Mouse (Mus musculus): ENCODE measurements at regions not wholly inside any gene's neighbourhood (a gene's known extent, or its start where the extent isn't known, plus 50 kb on each side); places are given as distances from the start of the nearest gene placed in this dataset.

- DNase-seq (ENCODE audit: low spot score in 2 of 2): no peak
Observed at GRCm38 (mm10) chr15:57187840-57188457, 289.5 kb downstream of the Slc22a22 start.

GRCm38 (mm10) chr15:57179138-57179537 lies 298.3 kb downstream of the Slc22a22 start:
- DNase-seq (ENCODE audit: low spot score in 2 of 2): peak in 1 of 2 experiments; percentile 3

- DNase-seq (ENCODE audit: low spot score in 2 of 2): no peak
Observed at GRCm38 (mm10) chr15:57172723-57173122, 304.7 kb downstream of the Slc22a22 start.

GRCm38 (mm10) chr15:57162401-57163343 lies 314.8 kb downstream of the Slc22a22 start:
- peak in 1 of 2 experiments; percentile 25 for DNase-seq (ENCODE audit: low spot score in 2 of 2)

DNA sequence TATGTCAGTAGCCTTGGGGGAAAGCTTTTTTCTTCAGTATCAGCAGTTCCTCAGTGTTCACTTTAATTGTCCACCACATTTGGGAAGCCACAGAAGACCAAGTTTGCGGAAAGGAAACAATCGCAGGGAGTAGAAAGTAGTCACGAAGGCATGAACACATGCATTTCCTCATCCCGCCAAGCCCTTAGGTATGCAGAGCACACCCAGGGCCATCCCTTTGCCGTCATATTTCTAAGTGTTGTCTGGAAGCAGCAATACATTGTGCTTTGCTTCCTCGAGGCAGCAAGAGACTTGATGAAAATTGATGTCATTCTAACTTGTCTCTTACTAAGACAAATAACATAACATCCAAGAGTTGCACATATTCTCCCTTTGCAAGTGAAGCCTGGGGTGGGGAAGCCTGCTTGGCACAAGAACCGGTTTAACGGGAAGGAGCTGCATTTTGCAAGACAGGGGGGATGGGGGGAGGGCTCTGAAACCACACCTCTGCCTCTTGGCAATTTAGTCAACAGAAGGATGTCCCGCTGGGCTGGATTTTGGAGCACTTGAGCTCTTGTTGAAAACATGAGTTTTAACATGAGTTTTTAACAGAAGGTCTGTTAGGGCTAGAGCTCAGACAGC lies 337.2 kb downstream of the Slc22a22 start:
- no peak for DNase-seq (ENCODE audit: low spot score in 2 of 2)

GRCm38 (mm10) chr15:57104711-57105110 lies 372.7 kb downstream of the Slc22a22 start:
- DNase-seq (ENCODE audit: low spot score in 2 of 2): no peak

DNA sequence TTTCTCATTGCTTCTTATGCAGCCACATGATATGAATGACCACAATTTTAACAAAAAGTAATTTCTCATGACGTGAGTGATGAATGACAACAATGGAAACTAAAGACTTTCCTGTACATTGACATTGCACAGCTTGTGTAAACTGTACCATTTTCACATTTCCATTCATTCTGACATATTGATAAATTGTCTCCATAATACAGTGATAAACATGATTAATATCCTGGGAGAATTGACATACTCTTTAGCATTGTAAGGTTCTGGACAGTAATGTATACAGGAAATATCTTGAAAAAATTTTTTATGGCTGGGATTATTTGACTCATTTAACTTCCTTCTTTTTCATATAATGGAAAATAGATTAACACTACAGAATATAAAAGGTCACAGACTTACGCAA lies 380.1 kb downstream of the Slc22a22 start:
- DNase-seq (ENCODE audit: low spot score in 2 of 2): no peak

DNA sequence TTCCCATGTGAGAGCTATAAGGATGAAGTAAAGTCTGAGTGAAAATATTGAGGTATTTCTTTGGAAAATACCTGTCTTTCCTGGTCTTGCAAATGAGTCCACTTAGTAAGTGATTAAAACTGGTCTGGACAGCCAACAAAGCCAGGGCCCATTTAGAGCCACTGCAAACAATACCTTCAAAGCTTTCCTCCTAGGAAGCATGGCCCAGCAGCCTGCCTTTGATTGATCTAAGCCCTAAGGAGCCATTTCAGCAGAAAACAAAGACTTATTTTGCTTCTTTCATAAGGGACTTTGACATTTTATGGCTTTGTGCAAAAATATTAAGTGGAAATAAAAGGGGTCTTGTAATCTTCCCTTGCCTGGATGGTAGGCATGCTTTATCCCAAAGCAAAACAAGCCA lies 397.6 kb downstream of the Slc22a22 start:
- DNase-seq (ENCODE audit: low spot score in 2 of 2): no peak

DNA sequence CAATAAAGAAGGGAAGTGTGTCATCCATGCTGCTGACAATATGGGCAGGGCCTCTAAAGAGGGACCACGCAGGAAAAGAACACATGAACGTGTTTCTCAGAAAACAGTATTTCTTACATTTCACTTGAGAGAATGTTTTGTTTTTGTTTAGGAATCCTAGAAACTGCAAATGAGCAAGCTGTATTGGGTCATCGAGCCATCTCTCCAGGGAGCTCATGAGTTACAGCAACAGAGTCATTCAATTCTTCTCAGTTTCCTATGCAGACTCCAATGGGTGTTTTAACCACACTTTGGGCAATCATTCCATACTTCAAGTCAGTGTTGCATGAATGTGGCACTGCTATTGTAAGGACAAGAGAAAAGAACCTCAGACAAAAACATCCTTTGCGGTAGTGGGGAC lies 403.6 kb downstream of the Slc22a22 start:
- no peak for DNase-seq (ENCODE audit: low spot score in 2 of 2)

GRCm38 (mm10) chr15:57061502-57061901 lies 415.9 kb downstream of the Slc22a22 start:
- DNase-seq (ENCODE audit: low spot score in 2 of 2): no peak

GRCm38 (mm10) chr15:57059550-57060195 lies 417.8 kb downstream of the Slc22a22 start:
- no peak for DNase-seq (ENCODE audit: low spot score in 2 of 2)

DNA sequence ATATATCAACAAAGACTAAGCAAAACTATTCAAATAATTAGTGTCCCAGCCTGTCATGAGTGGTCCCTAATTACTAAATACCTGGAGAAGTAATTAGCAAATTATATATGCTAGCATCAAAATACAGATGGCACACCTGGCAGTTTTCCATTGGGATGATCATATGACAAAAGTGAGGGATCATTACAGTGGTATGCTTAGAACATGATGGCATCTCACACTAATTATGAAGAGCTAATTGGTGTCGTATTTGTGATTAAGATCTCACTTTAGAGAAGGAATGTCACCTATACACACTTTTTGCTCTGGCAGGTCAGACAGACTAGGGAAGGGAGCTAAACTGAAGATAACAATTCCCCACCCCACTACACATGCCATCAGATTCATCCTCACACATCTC lies 425.1 kb downstream of the Slc22a22 start:
- DNase-seq (ENCODE audit: low spot score in 2 of 2): no peak

DNA sequence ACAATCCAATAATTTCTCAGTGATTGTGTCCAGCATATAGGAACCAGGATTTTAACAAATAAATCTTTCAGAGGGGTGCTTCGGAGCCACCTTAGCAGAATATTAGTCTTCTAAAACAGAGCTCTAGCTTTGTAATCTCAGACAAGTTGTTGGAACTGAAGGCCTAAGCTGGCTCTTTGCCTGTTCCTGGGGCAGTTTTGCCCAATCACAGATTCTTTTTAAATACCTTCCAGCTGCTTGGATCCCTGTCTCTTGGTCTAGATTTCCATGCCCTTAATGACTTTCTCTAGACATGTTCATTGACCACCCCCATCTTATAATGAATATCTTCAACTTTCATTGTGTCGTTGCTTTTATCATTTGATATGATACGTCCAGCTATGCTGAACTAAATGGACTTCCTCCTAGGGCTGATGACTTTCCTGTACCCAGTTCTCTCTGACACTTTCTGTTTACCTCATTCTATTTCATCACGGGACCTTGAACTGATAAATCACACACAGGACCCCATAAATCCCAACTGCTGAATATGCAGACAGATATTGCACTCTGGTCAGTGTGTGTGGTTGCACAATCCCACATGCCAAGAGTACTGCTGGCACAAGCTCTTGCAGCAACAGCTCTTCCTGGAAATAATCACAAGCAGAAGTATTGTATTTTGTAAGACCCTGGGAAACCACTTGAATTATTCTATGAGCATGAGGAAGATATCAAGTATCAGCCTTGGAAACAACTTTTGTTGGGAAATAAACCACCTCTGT lies 440.4 kb downstream of the Slc22a22 start:
- DNase-seq (ENCODE audit: low spot score in 2 of 2): no peak

- no peak for DNase-seq (ENCODE audit: low spot score in 2 of 2)
Observed at GRCm38 (mm10) chr15:57033012-57033411, 444.4 kb downstream of the Slc22a22 start.

Measured in cerebellum, postnatal 4 days (tissue).